Mouse (Mus musculus) midbrain, embryonic 13.5 days (tissue): ENCODE data around the gene Gm45213. TPM values are rescaled to one million over a fixed set of nuclear protein-coding genes. Genes with fewer than 3 reads are reported as not detected.

ENCODE experiments used
- ATAC-seq: fragments of 200-750 bp; cut with Nextera tagmentation; 2 replicates; pipeline ENCODE4 v1.8.0; 2017; ENCODE audit warnings: mild to moderate bottlenecking, moderate TSS enrichment, moderate library complexity
- H3K27ac ChIP-seq: fragments of 300-500 bp; sonication (generic); 2 replicates; pipeline ENCODE4 v1.5.1; 2015; ENCODE audit warnings: inconsistent platforms, mild to moderate bottlenecking, moderate library complexity
- H3K27me3 ChIP-seq: fragments of 300-500 bp; sonication (generic); 2 replicates; pipeline ENCODE4 v1.6.1; 2015; ENCODE audit warnings: mild to moderate bottlenecking, inconsistent platforms
- H3K36me3 ChIP-seq: fragments of 300-500 bp; sonication (generic); 2 replicates; pipeline ENCODE4 v1.6.1; 2015; ENCODE audit warnings: mild to moderate bottlenecking, inconsistent platforms
- H3K4me1 ChIP-seq: fragments of 300-500 bp; sonication (generic); replicated peaks from 2 replicates; pipeline ENCODE4 v1.6.1; 2015; ENCODE audit warnings: inconsistent platforms
- H3K4me2 ChIP-seq: fragments of 300-500 bp; sonication (generic); replicated peaks from 2 replicates; pipeline ENCODE4 v1.6.1; 2015; ENCODE audit warnings: moderate library complexity, mild to moderate bottlenecking, inconsistent platforms
- H3K4me3 ChIP-seq: fragments of 300-500 bp; sonication (generic); replicated peaks from 2 replicates; pipeline ENCODE4 v1.5.1; 2015; ENCODE audit warnings: mild to moderate bottlenecking, inconsistent platforms
- H3K9ac ChIP-seq: fragments of 300-500 bp; sonication (generic); replicated peaks from 2 replicates; pipeline ENCODE4 v1.6.1; 2015; ENCODE audit warnings: mild to moderate bottlenecking, inconsistent platforms
- H3K9me3 ChIP-seq: fragments of 300-500 bp; sonication (generic); 2 replicates; pipeline ENCODE4 v1.6.1; 2016; ENCODE audit warnings: mild to moderate bottlenecking, inconsistent platforms
- WGBS: fragments of 180-500 bp; shearing (Covaris S2); methylation state at CpG from one replicate; pipeline ENCODE4 v1.1.7; 2015; 5-methylcytosine and 5-hydroxymethylcytosine counted together
- polyA plus RNA-seq: library from polyadenylated mRNA; unstranded; fragments of >200 nt; fragmentation: Nextera tagmentation; extraction: Ambion mirVana; gene quantifications from 2 replicates; pipeline ENCODE4 v1.2.1, GENCODE M21; 2015

Gm45213 gene
- polyA plus RNA-seq, 1 experiment from 2014 or later, result not detected

DNA sequence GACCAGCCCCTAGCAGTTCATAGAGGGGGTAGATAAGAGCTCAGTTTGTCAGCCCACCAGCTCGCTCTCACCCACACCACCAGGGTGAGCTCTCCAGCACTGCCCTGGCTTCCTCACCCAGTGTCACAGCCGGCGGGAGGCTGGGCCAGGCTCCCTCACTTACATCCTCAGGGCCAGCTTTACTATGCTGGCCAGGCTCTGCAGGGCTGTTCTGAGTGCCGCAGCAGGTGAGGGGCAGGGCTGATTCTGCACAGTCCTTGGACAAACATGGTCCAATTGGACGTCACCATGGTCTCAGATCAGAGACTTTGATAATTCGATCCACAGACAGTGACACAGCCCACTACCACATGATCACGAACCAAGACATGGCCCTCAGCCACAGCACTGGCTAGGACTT lies 48.2 kb downstream of the Gm45213 start:
- H3K4me3 ChIP-seq, result no peak overlapping the region
- peaks cover 66% of the 10 kb centered on the region for H3K36me3 ChIP-seq
- ATAC-seq, result peak; percentile 37; the same call in 1 of the 2 replicates
- no peak overlapping the region for H3K4me2 ChIP-seq
- no peaks in the 10 kb centered on the region for H3K4me1 ChIP-seq
- no peak overlapping the region for H3K9ac ChIP-seq
- WGBS, result 89% methylated on average over 7 of the region's 7 CpGs
- no peak overlapping the region for H3K27ac ChIP-seq
- no peaks in the 10 kb centered on the region for H3K27me3 ChIP-seq
- H3K9me3 ChIP-seq, result no peaks in the 10 kb centered on the region

DNA sequence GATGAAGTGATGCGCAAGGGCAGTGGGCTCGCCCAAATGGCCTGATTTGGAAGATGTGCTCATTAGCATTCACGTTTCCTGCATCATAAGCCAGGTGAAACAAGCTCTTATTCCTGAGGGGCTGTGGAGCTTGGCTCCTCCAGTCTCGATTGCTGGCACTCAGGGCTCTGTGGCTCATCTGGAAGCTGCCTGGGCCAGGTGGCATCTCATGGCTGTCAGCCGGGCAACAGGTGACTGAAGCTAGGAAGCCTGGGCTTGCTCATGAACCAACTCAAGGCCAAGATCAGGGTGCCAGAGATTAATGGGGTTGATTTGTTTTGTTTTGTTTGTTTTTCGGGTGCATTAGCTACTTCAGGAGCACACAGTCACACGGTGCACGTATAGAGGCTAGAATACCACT lies 49.3 kb downstream of the Gm45213 start:
- Histone ChIP-seq H3K27ac (no peak overlapping the region), H3K4me1 (no peaks in the 10 kb centered on the region), H3K4me2 (no peak overlapping the region), H3K27me3 (no peaks in the 10 kb centered on the region), H3K9me3 (no peaks in the 10 kb centered on the region), H3K36me3 (peaks cover 55% of the 10 kb centered on the region), H3K4me3 (no peak overlapping the region), H3K9ac (no peak overlapping the region)
- WGBS, result 88% methylated on average over 8 of the region's 8 CpGs
- no peak for ATAC-seq

DNA sequence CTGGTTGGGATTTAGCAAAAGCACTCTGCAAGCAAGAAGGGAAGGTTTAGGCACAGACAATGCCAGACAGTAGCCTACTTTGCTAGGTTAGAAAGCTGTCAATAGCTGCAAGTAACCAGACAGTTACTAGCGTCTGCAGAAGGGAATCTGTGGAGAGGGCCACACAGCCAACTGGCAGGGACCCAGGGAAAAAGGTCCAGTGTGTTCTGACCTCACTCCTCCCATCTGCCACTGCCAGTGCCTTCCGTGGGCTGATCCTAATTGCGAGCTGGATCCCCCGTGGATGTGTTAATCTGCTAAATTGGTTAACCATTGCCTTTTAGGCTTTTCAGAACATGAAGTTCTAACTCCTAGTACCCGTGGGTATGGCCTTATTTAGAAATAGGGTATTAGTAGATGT lies 50.7 kb downstream of the Gm45213 start:
- Histone ChIP-seq H3K9ac (no peak overlapping the region), H3K4me2 (no peak overlapping the region), H3K27me3 (no peaks in the 10 kb centered on the region), H3K36me3 (peaks cover 41% of the 10 kb centered on the region), H3K27ac (no peak overlapping the region), H3K4me1 (no peaks in the 10 kb centered on the region), H3K9me3 (no peaks in the 10 kb centered on the region), H3K4me3 (no peak overlapping the region)
- WGBS, result 75% methylated on average over 5 of the region's 5 CpGs
- no peak for ATAC-seq

DNA sequence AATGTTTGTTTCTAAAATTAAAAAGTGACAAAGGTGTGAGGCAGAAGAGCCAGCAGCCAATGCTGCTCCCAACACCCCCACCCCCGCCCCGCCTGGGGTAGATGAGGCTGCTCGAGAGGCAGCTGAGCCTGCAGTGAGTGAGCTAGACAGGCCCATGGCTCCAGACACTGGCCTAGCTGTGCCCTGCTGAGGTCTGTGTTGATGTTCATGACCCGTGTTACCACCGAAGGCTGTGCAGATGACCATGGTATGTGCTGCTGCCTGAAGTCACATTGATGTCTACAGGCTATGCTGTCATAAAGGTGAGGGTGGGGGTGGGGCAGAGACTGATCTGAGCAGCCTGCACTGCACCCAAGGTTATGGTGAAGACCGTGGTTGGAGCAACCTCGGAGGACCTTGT lies 55.4 kb downstream of the Gm45213 start:
- Histone ChIP-seq H3K4me2 (no peak overlapping the region), H3K4me3 (no peak overlapping the region), H3K9ac (no peak overlapping the region), H3K36me3 (0 out of 2 replicates have a peak, but pooled peaks cover under 1% of the 10 kb centered on the region), H3K27me3 (no peaks in the 10 kb centered on the region), H3K27ac (no peak overlapping the region), H3K9me3 (no peaks in the 10 kb centered on the region), H3K4me1 (no peaks in the 10 kb centered on the region)
- 83% methylated on average over 7 of the region's 7 CpGs for WGBS
- ATAC-seq, result peak; percentile 20; the same call in 1 of the 2 replicates

DNA sequence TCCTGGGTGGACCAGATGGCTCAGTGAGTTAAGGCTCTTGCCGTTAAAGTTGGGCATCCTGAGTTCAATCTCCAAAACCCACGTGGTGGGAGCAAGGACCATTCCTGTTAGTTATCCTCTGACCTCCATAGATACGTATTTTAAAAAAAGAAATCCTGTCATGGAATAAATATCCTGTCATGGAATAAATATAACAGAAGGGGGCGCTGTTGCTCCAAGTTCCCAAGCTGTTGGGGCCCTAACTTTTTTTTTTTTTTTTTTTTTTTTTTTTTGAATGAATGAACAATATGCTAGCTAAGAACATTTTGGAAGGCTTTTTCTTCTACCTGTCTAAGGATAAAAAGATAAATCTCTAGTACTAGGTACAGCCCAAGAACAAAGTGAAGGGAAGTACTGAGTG lies 58.5 kb downstream of the Gm45213 start:
- H3K9ac ChIP-seq, result no peak overlapping the region
- no peaks in the 10 kb centered on the region for H3K9me3 ChIP-seq
- H3K4me3 ChIP-seq, result no peak overlapping the region
- peaks cover 2% of the 10 kb centered on the region; the same call in 1 of the 2 replicates for H3K27me3 ChIP-seq
- no peak for ATAC-seq
- 6% methylated on average over 4 of the region's 4 CpGs for WGBS
- no peaks in the 10 kb centered on the region for H3K36me3 ChIP-seq
- H3K4me1 ChIP-seq, result no peaks in the 10 kb centered on the region
- no peak overlapping the region for H3K4me2 ChIP-seq
- H3K27ac ChIP-seq, result no peak overlapping the region

DNA sequence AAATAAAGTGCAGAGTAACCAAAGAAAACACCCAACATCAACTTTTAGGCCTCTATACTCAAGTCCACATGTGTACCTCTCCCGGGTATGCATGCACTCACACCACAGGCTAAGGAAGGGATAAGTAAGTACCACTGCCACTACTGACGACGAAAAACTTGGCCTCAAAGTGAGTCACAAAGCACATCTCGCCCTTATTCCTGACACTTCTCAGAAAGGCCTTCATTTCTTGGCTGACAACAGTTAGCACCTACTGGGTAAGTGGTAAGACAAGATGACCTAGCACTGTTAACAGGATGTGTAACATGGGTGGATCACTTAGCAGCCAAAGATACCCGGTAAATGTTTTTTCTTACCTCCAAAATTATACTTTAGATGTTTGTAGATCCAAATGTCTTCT lies 61.1 kb downstream of the Gm45213 start:
- no peak for ATAC-seq

DNA sequence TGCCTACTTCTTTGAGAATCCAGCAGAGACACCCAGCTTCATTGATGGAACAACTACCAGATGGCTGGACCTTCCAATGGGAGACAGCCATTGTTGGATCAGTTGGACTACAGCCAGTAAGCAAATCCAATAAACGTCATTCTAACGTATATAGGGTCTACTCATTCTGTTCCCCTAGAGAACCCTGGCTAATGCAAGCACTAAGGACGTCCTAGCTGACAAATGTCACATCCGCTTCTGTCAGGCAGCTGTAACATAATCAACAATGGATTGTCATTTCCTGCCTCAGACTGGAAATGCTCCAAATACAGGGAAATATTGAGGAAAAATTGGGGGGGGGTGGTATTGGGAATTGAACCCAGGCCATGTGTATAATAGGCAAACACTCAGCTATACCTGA lies 62.4 kb downstream of the Gm45213 start:
- no peak for ATAC-seq
- peaks cover 9% of the 10 kb centered on the region; the same call in 1 of the 2 replicates for H3K27me3 ChIP-seq
- H3K4me2 ChIP-seq, result no peak overlapping the region
- WGBS, result 67% methylated on average over 4 of the region's 4 CpGs
- peaks cover 11% of the 10 kb centered on the region for H3K4me1 ChIP-seq
- no peak overlapping the region for H3K4me3 ChIP-seq
- H3K9ac ChIP-seq, result no peak overlapping the region
- H3K36me3 ChIP-seq, result no peaks in the 10 kb centered on the region
- no peak overlapping the region for H3K27ac ChIP-seq
- no peaks in the 10 kb centered on the region for H3K9me3 ChIP-seq

More for the DNA sequence above, 61.1 kb downstream of the Gm45213 start:
- Histone ChIP-seq H3K27me3 (peaks cover 9% of the 10 kb centered on the region; the same call in 1 of the 2 replicates), H3K4me3 (no peak overlapping the region), H3K9ac (no peak overlapping the region), H3K4me2 (no peak overlapping the region), H3K36me3 (no peaks in the 10 kb centered on the region), H3K4me1 (0 out of 2 replicates have a peak, but pooled peaks cover 6% of the 10 kb centered on the region), H3K9me3 (no peaks in the 10 kb centered on the region), H3K27ac (no peak overlapping the region)
- WGBS, result 88% methylated on average over 5 of the region's 5 CpGs

DNA sequence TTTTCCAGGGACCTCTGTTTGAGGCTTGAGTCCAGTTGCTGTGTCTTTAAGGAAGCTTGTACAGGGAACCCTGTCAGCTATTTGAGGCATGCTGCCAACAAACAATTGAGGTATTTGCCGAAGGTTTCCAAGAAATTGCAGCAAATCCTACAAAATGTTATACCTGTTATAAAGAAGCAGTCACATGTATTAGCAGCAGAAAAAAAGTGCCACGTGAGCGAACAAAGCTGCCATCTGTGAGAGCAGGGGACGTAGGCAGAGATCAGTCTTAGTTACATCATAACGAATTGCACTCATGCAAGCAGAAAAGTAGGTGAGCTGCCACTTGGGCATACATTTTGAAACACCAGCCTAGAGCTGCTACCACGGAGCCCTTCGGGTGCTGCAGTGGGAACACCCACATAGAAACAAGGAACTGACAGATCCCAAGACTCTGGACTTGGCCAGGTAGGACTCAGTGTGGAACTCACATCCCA lies 63.2 kb downstream of the Gm45213 start:
- no peak overlapping the region for H3K9ac ChIP-seq
- H3K4me2 ChIP-seq, result no peak overlapping the region
- ATAC-seq, result no peak
- no peak overlapping the region for H3K27ac ChIP-seq
- H3K4me1 ChIP-seq, result peaks cover 19% of the 10 kb centered on the region
- 78% methylated on average over 7 of the region's 7 CpGs for WGBS
- H3K36me3 ChIP-seq, result no peaks in the 10 kb centered on the region
- no peaks in the 10 kb centered on the region for H3K9me3 ChIP-seq
- H3K27me3 ChIP-seq, result peaks cover 9% of the 10 kb centered on the region; the same call in 1 of the 2 replicates
- H3K4me3 ChIP-seq, result no peak overlapping the region

DNA sequence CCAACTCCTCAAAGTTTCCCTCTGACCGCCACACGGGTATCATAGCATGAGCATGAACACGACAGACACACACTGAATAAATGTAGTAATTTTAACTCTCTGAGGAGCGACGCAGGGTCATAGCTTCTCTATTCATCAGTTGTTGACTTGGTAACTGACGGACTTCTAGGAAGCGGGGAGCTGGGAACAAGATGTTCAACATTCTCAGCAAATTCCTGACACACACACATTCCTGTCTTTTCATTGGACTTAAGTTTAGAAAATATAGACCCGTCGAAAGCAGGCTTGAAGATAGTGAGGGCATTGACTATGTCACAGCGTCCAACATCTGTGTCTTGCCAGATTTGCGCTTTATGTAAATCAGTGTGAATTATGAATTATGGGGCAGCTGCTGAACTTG lies 63.8 kb downstream of the Gm45213 start:
- no peak for ATAC-seq
- no peak overlapping the region for H3K4me2 ChIP-seq
- peaks cover 25% of the 10 kb centered on the region for H3K4me1 ChIP-seq
- WGBS, result 85% methylated on average over 11 of the region's 11 CpGs
- H3K27ac ChIP-seq, result no peak overlapping the region
- H3K9me3 ChIP-seq, result no peaks in the 10 kb centered on the region
- H3K27me3 ChIP-seq, result peaks cover 9% of the 10 kb centered on the region; the same call in 1 of the 2 replicates
- no peak overlapping the region for H3K9ac ChIP-seq
- H3K36me3 ChIP-seq, result no peaks in the 10 kb centered on the region
- H3K4me3 ChIP-seq, result no peak overlapping the region

DNA sequence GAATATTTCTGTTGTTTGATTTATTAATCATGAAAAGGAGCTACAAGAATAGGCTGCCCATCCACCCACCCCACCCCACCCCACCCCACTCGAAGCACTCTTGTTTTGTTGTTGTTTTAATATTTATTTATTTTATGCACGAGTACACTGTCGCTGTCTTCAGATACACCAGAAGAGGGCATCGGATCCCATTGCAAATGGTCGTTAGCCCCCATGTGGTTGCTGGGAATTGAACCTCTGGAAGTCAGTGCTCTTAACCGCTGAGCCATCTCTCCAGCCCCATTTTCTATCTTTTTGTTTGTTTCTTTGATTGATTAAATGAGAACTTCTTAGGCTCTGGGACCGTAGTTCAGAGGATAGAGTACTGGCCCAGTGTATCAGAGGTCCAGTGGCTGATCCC lies 64.5 kb downstream of the Gm45213 start:
- no peak for ATAC-seq
- H3K27me3 ChIP-seq, result peaks cover 9% of the 10 kb centered on the region; the same call in 1 of the 2 replicates
- no peak overlapping the region for H3K9ac ChIP-seq
- WGBS, result 13% methylated on average over 7 of the region's 7 CpGs
- H3K9me3 ChIP-seq, result no peaks in the 10 kb centered on the region
- H3K4me1 ChIP-seq, result peaks cover 30% of the 10 kb centered on the region
- H3K27ac ChIP-seq, result no peak overlapping the region
- no peak overlapping the region for H3K4me3 ChIP-seq
- H3K4me2 ChIP-seq, result no peak overlapping the region
- H3K36me3 ChIP-seq, result no peaks in the 10 kb centered on the region

DNA sequence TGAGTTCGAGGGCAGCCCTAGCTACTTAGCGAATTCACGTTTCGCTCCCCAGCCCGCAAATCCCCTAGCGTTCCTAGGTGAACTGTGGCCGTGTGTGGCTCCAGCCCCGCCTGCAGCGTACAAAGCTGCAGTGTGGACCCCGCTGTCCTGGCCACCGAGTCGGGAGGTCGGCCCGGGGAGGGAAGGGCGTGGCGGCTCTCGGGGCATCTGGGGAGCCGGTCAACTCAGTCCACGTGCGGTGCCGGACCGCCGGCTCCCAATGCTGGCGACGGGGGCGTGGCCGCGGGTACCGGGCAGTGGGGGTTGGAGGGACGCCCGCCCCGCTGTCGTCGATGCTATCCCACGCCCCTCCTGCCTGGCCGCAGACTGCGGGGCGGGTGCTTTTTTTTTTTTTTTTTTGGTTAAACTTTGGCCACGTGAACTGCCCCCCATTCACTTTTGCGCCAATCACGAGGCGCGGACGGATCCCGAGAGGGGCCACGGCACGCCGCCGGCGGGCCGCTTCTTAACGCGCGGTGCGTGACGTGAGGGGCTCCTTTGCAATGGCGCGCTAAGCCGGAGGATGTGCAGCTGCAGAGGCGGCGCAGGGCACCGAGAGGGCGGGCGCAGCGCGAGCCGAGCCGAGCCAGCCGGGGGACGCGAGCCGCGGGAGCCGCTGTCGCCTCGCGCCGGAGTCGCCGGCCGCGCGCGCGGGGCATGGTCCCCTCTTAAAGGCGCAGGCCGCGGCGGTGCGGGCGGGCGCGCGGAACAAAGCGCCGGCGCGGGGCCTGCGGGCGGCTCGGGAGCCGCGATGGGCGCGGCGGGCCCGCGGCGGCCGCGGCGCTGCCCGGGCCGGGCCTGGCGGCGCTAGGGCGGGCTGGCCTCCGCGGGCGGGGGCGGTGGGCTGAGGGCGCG lies 65.8 kb downstream of the Gm45213 start, which contains the start of gene Chsy1:
Gene Chsy1 (plus strand): TSS at position 555 of the 894 bp plus-strand sequence.
- WGBS, result under 1% methylated on average over 98 of the region's 123 CpGs
- H3K4me2 ChIP-seq, result peak within 1 kb of the TSS; percentile 95
- no peaks in the 10 kb centered on the region for H3K9me3 ChIP-seq
- no peaks in the 10 kb centered on the region for H3K36me3 ChIP-seq
- peak within 1 kb of the TSS; percentile 93 for H3K4me3 ChIP-seq
- peaks cover 9% of the 10 kb centered on the region; the same call in 1 of the 2 replicates for H3K27me3 ChIP-seq
- peak within 1 kb of the TSS; percentile 95 for H3K27ac ChIP-seq
- ATAC-seq, result peak; percentile 91
- H3K4me1 ChIP-seq, result peaks cover 37% of the 10 kb centered on the region
- H3K9ac ChIP-seq, result peak within 1 kb of the TSS; percentile 97

DNA sequence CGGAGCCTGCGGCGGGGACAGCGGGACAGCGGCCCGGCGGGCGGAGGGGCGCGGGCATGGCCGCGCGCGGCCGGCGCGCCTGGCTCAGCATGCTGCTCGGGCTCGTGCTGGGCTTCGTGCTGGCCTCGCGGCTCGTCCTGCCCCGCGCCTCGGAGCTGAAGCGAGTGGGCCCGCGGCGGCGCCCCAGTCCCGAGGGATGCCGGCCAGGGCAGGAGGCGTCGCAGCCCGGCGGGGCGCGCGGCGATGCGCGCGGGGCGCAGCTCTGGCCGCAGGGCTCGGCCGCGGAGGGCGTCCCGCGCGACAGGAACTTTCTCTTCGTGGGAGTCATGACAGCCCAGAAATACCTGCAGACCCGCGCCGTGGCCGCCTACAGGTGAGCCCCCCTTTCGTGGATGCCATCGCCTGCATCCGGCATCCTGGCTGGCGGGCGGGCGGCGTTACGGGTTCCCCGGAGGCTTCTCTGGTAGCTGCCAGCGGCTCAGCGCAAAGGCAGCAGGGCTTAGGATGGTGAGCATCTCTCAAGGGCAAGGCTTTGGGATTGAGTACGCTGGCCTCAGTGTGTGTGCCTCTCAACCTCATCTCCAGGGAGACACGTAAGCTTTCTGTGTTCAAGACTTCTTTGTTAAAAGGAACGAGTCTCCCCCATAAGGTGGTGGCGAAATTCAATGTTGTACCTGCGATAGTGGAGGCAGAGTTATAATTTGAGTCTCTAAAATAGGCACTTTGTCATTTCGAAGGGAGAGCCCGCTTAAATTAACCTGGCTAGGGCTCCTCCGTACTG lies 66.6 kb downstream of the Gm45213 start:
- Histone ChIP-seq H3K9me3 (no peaks in the 10 kb centered on the region), H3K4me1 (peaks cover 45% of the 10 kb centered on the region), H3K27me3 (peaks cover 9% of the 10 kb centered on the region; the same call in 1 of the 2 replicates), H3K4me3 (peak overlapping the region; percentile 93), H3K9ac (peak overlapping the region; percentile 97), H3K4me2 (peak overlapping the region; percentile 95), H3K36me3 (no peaks in the 10 kb centered on the region), H3K27ac (peak overlapping the region; percentile 95)
- peak; percentile 72 for ATAC-seq
- WGBS, result under 1% methylated on average over 72 of the region's 77 CpGs
